Mouse (Mus musculus): ENCODE measurements at regions not wholly inside any gene's neighbourhood (a gene's known extent, or its start where the extent isn't known, plus 50 kb on each side); places are given as distances from the start of the nearest gene placed in this dataset.

GRCm38 (mm10) chrX:103904038-103904696 lies 76.9 kb downstream of the Rlim start:
- no peak for DNase-seq

DNA sequence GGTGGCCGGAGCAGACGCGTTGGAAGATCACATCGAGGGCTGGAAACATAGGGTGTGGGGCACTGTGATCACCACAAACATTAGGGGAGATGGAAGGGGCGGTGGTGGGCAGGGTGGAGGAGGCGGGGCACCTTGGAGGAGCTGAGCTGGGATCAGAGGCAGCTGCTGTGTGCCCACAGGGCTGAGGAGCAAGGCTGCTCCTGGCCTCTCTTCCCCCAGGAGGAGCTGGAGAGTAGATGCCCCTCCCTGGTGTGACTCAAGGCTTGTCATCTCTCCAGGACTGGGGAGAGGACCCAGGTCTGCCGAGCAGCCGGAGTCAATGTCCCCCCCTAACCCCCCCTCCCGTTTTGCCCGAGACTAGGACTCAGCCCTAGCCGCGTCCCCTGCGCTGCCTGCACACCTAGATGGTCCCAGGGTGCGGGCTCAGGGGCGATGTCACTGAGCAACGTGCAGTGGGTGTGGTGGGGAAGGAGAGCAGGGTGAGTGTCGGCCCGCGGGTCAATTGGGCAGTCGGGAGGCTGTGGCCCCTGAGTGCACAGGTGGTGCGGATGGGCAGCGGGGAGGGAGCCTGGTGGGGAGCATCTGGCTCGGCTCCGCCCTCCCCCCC lies 57.6 kb upstream of the Slc16a2 start:
- DNase-seq, result peak; percentile 2 to 8

Data from adrenal gland, postnatal 36 days (tissue).